Mouse (Mus musculus) adrenal gland, postnatal 25 days (tissue): Measurements from ENCODE around the gene Rpl7l1. TPM values are rescaled to one million over a fixed set of nuclear protein-coding genes. Genes with fewer than 3 reads are reported as not detected.
"Not testable (repeated sequence)": the region's sequence is repeated elsewhere in the genome, so short reads cannot be mapped to it uniquely, and the experiment has no call there.

Experiments used
- DNase-seq: peaks from one replicate; pipeline ENCODE4 v3.0.0; 2021; ENCODE audit warnings: mixed read lengths
- total RNA-seq: library from RNA; stranded (reverse); gene quantifications from 2 replicates; pipeline ENCODE4 v1.2.3, GENCODE M21; 2021

Rpl7l1 gene
- total RNA-seq, 1 experiment from 2014 or later, result 73.0 TPM

- DNase-seq, result no peak
Observed at GRCm38 (mm10) chr17:46775070-46775469, 7.4 kb downstream of the Rpl7l1 start.

GRCm38 (mm10) chr17:46774131-46774472 is 8.4 kb downstream of the Rpl7l1 start:
- no peak for DNase-seq

GRCm38 (mm10) chr17:46773278-46774130 is 9.0 kb downstream of the Rpl7l1 start:
- DNase-seq, result no peak

GRCm38 (mm10) chr17:46772404-46773277 is 9.8 kb downstream of the Rpl7l1 start, which contains the start of gene 2310039H08Rik:
TSS of gene 2310039H08Rik (plus strand) at chr17:46772635.
- DNase-seq, result peak; percentile 83

- DNase-seq, result no peak
Observed at GRCm38 (mm10) chr17:46772038-46772403, 10.5 kb downstream of the Rpl7l1 start.

- no peak for DNase-seq
Observed at GRCm38 (mm10) chr17:46771616-46772015, 10.9 kb downstream of the Rpl7l1 start.

- no peak for DNase-seq
Observed at GRCm38 (mm10) chr17:46771025-46771424, 11.4 kb downstream of the Rpl7l1 start.

- no peak for DNase-seq
Observed at GRCm38 (mm10) chr17:46770546-46770945, 11.9 kb downstream of the Rpl7l1 start.

- no peak for DNase-seq
Observed at GRCm38 (mm10) chr17:46767868-46768267, 14.6 kb downstream of the Rpl7l1 start.

- not testable (repeated sequence) for DNase-seq
Observed at GRCm38 (mm10) chr17:46764916-46765315, 17.6 kb downstream of the Rpl7l1 start.

GRCm38 (mm10) chr17:46763544-46763943 is 18.9 kb downstream of the Rpl7l1 start, which contains the start of gene Ptcra:
TSS of gene Ptcra (minus strand) at chr17:46763712.
- no peak for DNase-seq

- DNase-seq, result no peak
Observed at GRCm38 (mm10) chr17:46758753-46759152, 23.7 kb downstream of the Rpl7l1 start.

GRCm38 (mm10) chr17:46751794-46752556 is 30.5 kb downstream of the Rpl7l1 start, which contains the start of gene Cnpy3:
TSS of gene Cnpy3 (minus strand) at chr17:46752214.
- DNase-seq, result peak; percentile 97

- DNase-seq, result no peak
Observed at GRCm38 (mm10) chr17:46751056-46751793, 31.2 kb downstream of the Rpl7l1 start.

- DNase-seq, result no peak
Observed at GRCm38 (mm10) chr17:46750580-46750979, 31.9 kb downstream of the Rpl7l1 start.

- no peak for DNase-seq
Observed at GRCm38 (mm10) chr17:46749282-46749681, 33.2 kb downstream of the Rpl7l1 start.

- DNase-seq, result no peak
Observed at GRCm38 (mm10) chr17:46747806-46748205, 34.7 kb downstream of the Rpl7l1 start.

- no peak for DNase-seq
Observed at GRCm38 (mm10) chr17:46747234-46747633, 35.2 kb downstream of the Rpl7l1 start.

GRCm38 (mm10) chr17:46745506-46745905 is 37.0 kb downstream of the Rpl7l1 start:
- DNase-seq, result no peak

- no peak for DNase-seq
Observed at GRCm38 (mm10) chr17:46742986-46743385, 39.5 kb downstream of the Rpl7l1 start.

GRCm38 (mm10) chr17:46741305-46741704 is 41.2 kb downstream of the Rpl7l1 start:
- no peak for DNase-seq
